Mouse (Mus musculus) thymus, postnatal 25 days (tissue): Measurements from ENCODE around the gene Cbx1.

ENCODE experiments used
- DNase-seq: peaks from one replicate; pipeline ENCODE4 v3.0.0; 2022

Gene Cbx1

GRCm38 (mm10) chr11:96788871-96789795 lies at the start of gene Cbx1:
Cbx1 (plus strand) TSS chr11:96789127.
- DNase-seq, result peak; percentile 91

GRCm38 (mm10) chr11:96740796-96741195 lies 48.1 kb upstream of the Cbx1 start:
- no peak for DNase-seq

- DNase-seq, result no peak
Measured at GRCm38 (mm10) chr11:96741995-96742394, 46.9 kb upstream of the Cbx1 start.

GRCm38 (mm10) chr11:96743000-96743399 lies 45.9 kb upstream of the Cbx1 start:
- no peak for DNase-seq

- DNase-seq, result no peak
Measured at GRCm38 (mm10) chr11:96743891-96744290, 45.0 kb upstream of the Cbx1 start.

GRCm38 (mm10) chr11:96746648-96747047 lies 42.3 kb upstream of the Cbx1 start:
- no peak for DNase-seq

GRCm38 (mm10) chr11:96747555-96747954 lies 41.4 kb upstream of the Cbx1 start:
- no peak for DNase-seq

- DNase-seq, result no peak
Measured at GRCm38 (mm10) chr11:96755298-96755697, 33.6 kb upstream of the Cbx1 start.

- no peak for DNase-seq
Measured at GRCm38 (mm10) chr11:96757421-96757820, 31.5 kb upstream of the Cbx1 start.

- DNase-seq, result no peak
Measured at GRCm38 (mm10) chr11:96758402-96758801, 30.5 kb upstream of the Cbx1 start.

GRCm38 (mm10) chr11:96760042-96760441 lies 28.9 kb upstream of the Cbx1 start:
- peak; percentile 39 for DNase-seq

GRCm38 (mm10) chr11:96761984-96762383 lies 26.9 kb upstream of the Cbx1 start:
- no peak for DNase-seq

GRCm38 (mm10) chr11:96762742-96763470 lies 26.0 kb upstream of the Cbx1 start:
- DNase-seq, result no peak

GRCm38 (mm10) chr11:96764511-96765350 lies 24.2 kb upstream of the Cbx1 start:
- no peak for DNase-seq

GRCm38 (mm10) chr11:96765645-96766044 lies 23.3 kb upstream of the Cbx1 start:
- no peak for DNase-seq

- no peak for DNase-seq
Measured at GRCm38 (mm10) chr11:96766555-96766954, 22.4 kb upstream of the Cbx1 start.

GRCm38 (mm10) chr11:96767096-96767495 lies 21.8 kb upstream of the Cbx1 start:
- no peak for DNase-seq

GRCm38 (mm10) chr11:96768240-96768639 lies 20.7 kb upstream of the Cbx1 start:
- no peak for DNase-seq

GRCm38 (mm10) chr11:96771274-96771975 lies 17.5 kb upstream of the Cbx1 start:
- DNase-seq, result no peak

GRCm38 (mm10) chr11:96772413-96772812 lies 16.5 kb upstream of the Cbx1 start:
- DNase-seq, result no peak

GRCm38 (mm10) chr11:96774536-96774935 lies 14.4 kb upstream of the Cbx1 start:
- no peak for DNase-seq

GRCm38 (mm10) chr11:96775063-96775462 lies 13.9 kb upstream of the Cbx1 start:
- no peak for DNase-seq
